Mouse (Mus musculus): ENCODE measurements at regions not wholly inside any gene's neighbourhood (a gene's known extent, or its start where the extent isn't known, plus 50 kb on each side); places are given as distances from the start of the nearest gene placed in this dataset.

DNA sequence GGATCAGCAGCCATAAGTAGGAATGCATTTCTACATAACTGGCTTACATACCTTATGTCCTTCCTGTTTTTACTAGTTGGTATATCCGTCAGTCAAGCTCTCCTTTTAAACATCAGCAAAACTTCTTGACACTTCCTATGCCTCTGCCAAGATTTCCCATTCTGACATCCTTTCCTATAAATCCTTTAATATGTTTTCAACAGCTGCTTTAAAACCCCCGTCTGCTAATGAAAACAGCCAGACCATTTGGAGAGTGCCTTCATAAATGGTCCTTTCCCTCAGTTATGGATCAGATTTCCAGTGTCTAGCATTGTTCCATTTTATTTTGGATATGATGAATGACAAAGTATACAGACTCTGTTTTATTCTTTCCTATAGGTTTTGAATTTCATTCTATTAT, 270.7 kb upstream of the Rgmb start:
- H3K4me2 ChIP-seq (ENCODE audit: low read depth, low read length), result no peak overlapping the region
- H3K4me3 ChIP-seq (ENCODE audit: low read length), result no peak overlapping the region
- H3K27ac ChIP-seq (ENCODE audit: low read length), result no peak overlapping the region
- ATAC-seq (replicated peaks; ENCODE audit: extremely low read depth, insufficient read depth, low FRiP score), result no peak
- 49% methylated on average over 2 of the region's 2 CpGs for WGBS
- no peak overlapping the region for H3K9ac ChIP-seq (ENCODE audit: low read length)
- H3K27me3 ChIP-seq (ENCODE audit: control insufficient read depth, insufficient read depth, low read length), result no peaks in the 10 kb centered on the region
- no peaks in the 10 kb centered on the region for H3K4me1 ChIP-seq (ENCODE audit: control insufficient read depth, insufficient read depth, low read length)
- H3K9me3 ChIP-seq (replicated peaks; ENCODE audit: control insufficient read depth, low read length), result no peaks in the 10 kb centered on the region
- H3K36me3 ChIP-seq (ENCODE audit: control insufficient read depth, insufficient read depth), result no peaks in the 10 kb centered on the region

- ATAC-seq (replicated peaks; ENCODE audit: extremely low read depth, insufficient read depth, low FRiP score), result no peak
- H3K36me3 ChIP-seq (ENCODE audit: control insufficient read depth, insufficient read depth), result no peaks in the 10 kb centered on the region
- H3K27me3 ChIP-seq (ENCODE audit: control insufficient read depth, insufficient read depth, low read length), result no peaks in the 10 kb centered on the region
- no peak overlapping the region for H3K9ac ChIP-seq (ENCODE audit: low read length)
- no peaks in the 10 kb centered on the region for H3K9me3 ChIP-seq (replicated peaks; ENCODE audit: control insufficient read depth, low read length)
- H3K4me1 ChIP-seq (ENCODE audit: control insufficient read depth, insufficient read depth, low read length), result no peaks in the 10 kb centered on the region
- H3K27ac ChIP-seq (ENCODE audit: low read length), result no peak overlapping the region
- H3K4me2 ChIP-seq (ENCODE audit: low read depth, low read length), result no peak overlapping the region
- H3K4me3 ChIP-seq (ENCODE audit: low read length), result no peak overlapping the region
- WGBS, result 74% methylated on average over 4 of the region's 4 CpGs
Observed at GRCm38 (mm10) chr17:16092952-16093351, 262.1 kb upstream of the Rgmb start.

DNA sequence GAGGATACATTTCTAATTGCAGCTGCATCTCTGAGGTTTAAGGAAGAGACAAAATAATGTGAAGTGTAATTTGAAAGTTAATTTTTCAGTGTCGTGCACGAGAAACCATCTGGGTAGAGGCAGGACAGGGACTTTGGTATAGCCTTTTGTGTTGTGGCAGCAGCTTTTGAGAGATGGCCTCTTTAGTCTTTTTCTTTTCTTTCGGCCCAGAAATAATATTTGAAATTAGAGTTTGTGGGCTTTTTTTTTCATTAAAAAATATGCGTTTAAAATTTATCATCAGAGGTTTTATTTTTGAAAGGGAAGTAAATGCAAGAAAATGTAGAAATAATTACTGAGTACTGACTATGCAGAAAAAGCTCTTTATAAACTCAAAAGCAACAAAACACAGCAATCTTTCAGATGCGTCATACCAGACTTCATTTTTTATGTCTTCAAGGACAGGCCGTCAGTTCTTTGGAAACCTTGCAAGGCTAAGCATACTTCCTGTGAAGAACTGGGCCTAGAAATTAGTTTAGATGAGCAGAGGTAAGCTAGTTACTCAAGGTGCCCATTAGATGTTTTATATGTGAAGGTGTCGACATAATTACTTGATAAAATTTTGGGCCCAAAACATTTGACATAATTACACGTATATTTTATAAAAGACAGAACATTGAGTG, 258.9 kb upstream of the Rgmb start:
- Histone ChIP-seq H3K27ac (ENCODE audit: low read length) (no peak overlapping the region), H3K4me3 (ENCODE audit: low read length) (no peak overlapping the region), H3K4me2 (ENCODE audit: low read depth, low read length) (no peak overlapping the region), H3K36me3 (ENCODE audit: control insufficient read depth, insufficient read depth) (no peaks in the 10 kb centered on the region), H3K9ac (ENCODE audit: low read length) (no peak overlapping the region), H3K9me3 (replicated peaks; ENCODE audit: control insufficient read depth, low read length) (no peaks in the 10 kb centered on the region), H3K4me1 (ENCODE audit: control insufficient read depth, insufficient read depth, low read length) (no peaks in the 10 kb centered on the region), H3K27me3 (ENCODE audit: control insufficient read depth, insufficient read depth, low read length) (no peaks in the 10 kb centered on the region)
- WGBS, result 78% methylated on average over 8 of the region's 8 CpGs
- ATAC-seq (replicated peaks; ENCODE audit: extremely low read depth, insufficient read depth, low FRiP score), result no peak

GRCm38 (mm10) chr17:16088879-16089618, 258.2 kb upstream of the Rgmb start:
- 59% methylated on average over 5 of the region's 5 CpGs for WGBS
- no peak for ATAC-seq (replicated peaks; ENCODE audit: extremely low read depth, insufficient read depth, low FRiP score)

GRCm38 (mm10) chr17:16087046-16087445, 256.2 kb upstream of the Rgmb start:
- 70% methylated on average over 2 of the region's 2 CpGs for WGBS
- ATAC-seq (replicated peaks; ENCODE audit: extremely low read depth, insufficient read depth, low FRiP score), result no peak
- Histone ChIP-seq H3K9me3 (replicated peaks; ENCODE audit: control insufficient read depth, low read length) (no peaks in the 10 kb centered on the region), H3K4me3 (ENCODE audit: low read length) (no peak overlapping the region), H3K9ac (ENCODE audit: low read length) (no peak overlapping the region), H3K27me3 (ENCODE audit: control insufficient read depth, insufficient read depth, low read length) (no peaks in the 10 kb centered on the region), H3K27ac (ENCODE audit: low read length) (no peak overlapping the region), H3K4me2 (ENCODE audit: low read depth, low read length) (no peak overlapping the region), H3K36me3 (ENCODE audit: control insufficient read depth, insufficient read depth) (no peaks in the 10 kb centered on the region), H3K4me1 (ENCODE audit: control insufficient read depth, insufficient read depth, low read length) (no peaks in the 10 kb centered on the region)

More at GRCm38 (mm10) chr17:16088879-16089618, 258.2 kb upstream of the Rgmb start:
- Histone ChIP-seq H3K4me3 (ENCODE audit: low read length) (no peak overlapping the region), H3K4me2 (ENCODE audit: low read depth, low read length) (no peak overlapping the region), H3K9me3 (replicated peaks; ENCODE audit: control insufficient read depth, low read length) (no peaks in the 10 kb centered on the region), H3K36me3 (ENCODE audit: control insufficient read depth, insufficient read depth) (no peaks in the 10 kb centered on the region), H3K9ac (ENCODE audit: low read length) (no peak overlapping the region), H3K27ac (ENCODE audit: low read length) (no peak overlapping the region), H3K27me3 (ENCODE audit: control insufficient read depth, insufficient read depth, low read length) (no peaks in the 10 kb centered on the region), H3K4me1 (ENCODE audit: control insufficient read depth, insufficient read depth, low read length) (no peaks in the 10 kb centered on the region)

DNA sequence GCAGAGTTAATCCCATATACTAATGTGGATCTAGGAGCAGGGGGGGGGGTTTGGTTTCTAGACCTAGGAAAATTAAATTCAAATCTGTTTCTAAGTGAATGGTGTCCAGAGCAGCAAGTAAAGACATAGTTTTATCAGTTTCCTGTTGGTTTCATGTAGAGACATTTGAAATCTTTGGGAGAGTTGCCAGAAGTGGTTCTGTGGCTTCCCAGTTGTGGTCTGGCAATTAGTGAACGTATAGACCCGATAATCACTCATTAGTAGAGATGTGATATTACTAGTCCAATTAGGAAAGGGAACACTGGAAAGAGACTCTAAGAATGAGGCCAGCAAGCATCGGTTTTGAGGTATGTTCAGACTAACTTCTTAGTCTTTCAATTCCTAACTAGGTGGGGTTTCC, 252.0 kb upstream of the Rgmb start:
- Histone ChIP-seq H3K27me3 (ENCODE audit: control insufficient read depth, insufficient read depth, low read length) (no peaks in the 10 kb centered on the region), H3K4me2 (ENCODE audit: low read depth, low read length) (no peak overlapping the region), H3K4me3 (ENCODE audit: low read length) (no peak overlapping the region), H3K4me1 (ENCODE audit: control insufficient read depth, insufficient read depth, low read length) (no peaks in the 10 kb centered on the region), H3K36me3 (ENCODE audit: control insufficient read depth, insufficient read depth) (no peaks in the 10 kb centered on the region), H3K27ac (ENCODE audit: low read length) (no peak overlapping the region), H3K9me3 (replicated peaks; ENCODE audit: control insufficient read depth, low read length) (no peaks in the 10 kb centered on the region), H3K9ac (ENCODE audit: low read length) (no peak overlapping the region)
- no peak for ATAC-seq (replicated peaks; ENCODE audit: extremely low read depth, insufficient read depth, low FRiP score)
- 72% methylated on average over 3 of the region's 3 CpGs for WGBS

DNA sequence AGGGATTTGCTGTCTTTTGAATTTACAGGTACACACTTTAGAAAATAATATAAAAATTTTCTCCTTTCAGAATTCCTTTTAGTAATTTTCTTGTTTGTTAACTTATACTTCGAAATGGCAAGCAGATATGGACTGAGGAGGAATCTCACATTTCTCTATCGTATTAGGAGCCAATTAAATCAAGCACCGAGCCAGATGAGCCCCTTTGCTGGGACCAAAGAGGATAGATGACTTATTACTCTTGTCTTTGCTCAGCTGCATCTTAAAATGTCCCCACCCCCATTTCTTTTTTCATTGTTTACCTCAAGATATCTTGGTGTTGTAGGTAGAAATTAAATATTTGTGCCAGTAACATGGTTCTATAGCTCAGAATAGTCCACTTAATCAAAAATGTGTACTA, 247.7 kb upstream of the Rgmb start:
- Histone ChIP-seq H3K9ac (ENCODE audit: low read length) (no peak overlapping the region), H3K4me3 (ENCODE audit: low read length) (no peak overlapping the region), H3K36me3 (ENCODE audit: control insufficient read depth, insufficient read depth) (no peaks in the 10 kb centered on the region), H3K4me2 (ENCODE audit: low read depth, low read length) (no peak overlapping the region), H3K27me3 (ENCODE audit: control insufficient read depth, insufficient read depth, low read length) (no peaks in the 10 kb centered on the region), H3K4me1 (ENCODE audit: control insufficient read depth, insufficient read depth, low read length) (no peaks in the 10 kb centered on the region), H3K27ac (ENCODE audit: low read length) (no peak overlapping the region), H3K9me3 (replicated peaks; ENCODE audit: control insufficient read depth, low read length) (no peaks in the 10 kb centered on the region)
- no peak for ATAC-seq (replicated peaks; ENCODE audit: extremely low read depth, insufficient read depth, low FRiP score)
- WGBS, result 70% methylated on average over 3 of the region's 3 CpGs

- Histone ChIP-seq H3K27me3 (ENCODE audit: control insufficient read depth, insufficient read depth, low read length) (no peaks in the 10 kb centered on the region), H3K4me2 (ENCODE audit: low read depth, low read length) (no peak overlapping the region), H3K9me3 (replicated peaks; ENCODE audit: control insufficient read depth, low read length) (no peaks in the 10 kb centered on the region), H3K4me1 (ENCODE audit: control insufficient read depth, insufficient read depth, low read length) (no peaks in the 10 kb centered on the region), H3K4me3 (ENCODE audit: low read length) (no peak overlapping the region), H3K27ac (ENCODE audit: low read length) (no peak overlapping the region), H3K36me3 (ENCODE audit: control insufficient read depth, insufficient read depth) (no peaks in the 10 kb centered on the region), H3K9ac (ENCODE audit: low read length) (no peak overlapping the region)
- WGBS, result 32% methylated on average over 1 of the region's 1 CpGs
- no peak for ATAC-seq (replicated peaks; ENCODE audit: extremely low read depth, insufficient read depth, low FRiP score)
Observed at GRCm38 (mm10) chr17:16069334-16069733, 238.5 kb upstream of the Rgmb start.

GRCm38 (mm10) chr17:16067858-16068257, 237.0 kb upstream of the Rgmb start:
- no peak overlapping the region for H3K4me2 ChIP-seq (ENCODE audit: low read depth, low read length)
- WGBS, result 84% methylated on average over 2 of the region's 2 CpGs
- no peak overlapping the region for H3K9ac ChIP-seq (ENCODE audit: low read length)
- H3K9me3 ChIP-seq (replicated peaks; ENCODE audit: control insufficient read depth, low read length), result no peaks in the 10 kb centered on the region
- H3K27me3 ChIP-seq (ENCODE audit: control insufficient read depth, insufficient read depth, low read length), result no peaks in the 10 kb centered on the region
- H3K4me3 ChIP-seq (ENCODE audit: low read length), result no peak overlapping the region
- no peaks in the 10 kb centered on the region for H3K4me1 ChIP-seq (ENCODE audit: control insufficient read depth, insufficient read depth, low read length)
- ATAC-seq (replicated peaks; ENCODE audit: extremely low read depth, insufficient read depth, low FRiP score), result no peak
- H3K36me3 ChIP-seq (ENCODE audit: control insufficient read depth, insufficient read depth), result no peaks in the 10 kb centered on the region
- no peak overlapping the region for H3K27ac ChIP-seq (ENCODE audit: low read length)

All from heart, embryonic 16.5 days (tissue).